Mouse (Mus musculus): ENCODE data around the gene Zdhhc24.
A peak's percentile ranks its signal among the peaks of the same experiment; 100 is the strongest.
"Not testable (repeated sequence)": the region's sequence is repeated elsewhere in the genome, so short reads cannot be mapped to it uniquely, and the experiment has no call there.

Gene Zdhhc24

DNA sequence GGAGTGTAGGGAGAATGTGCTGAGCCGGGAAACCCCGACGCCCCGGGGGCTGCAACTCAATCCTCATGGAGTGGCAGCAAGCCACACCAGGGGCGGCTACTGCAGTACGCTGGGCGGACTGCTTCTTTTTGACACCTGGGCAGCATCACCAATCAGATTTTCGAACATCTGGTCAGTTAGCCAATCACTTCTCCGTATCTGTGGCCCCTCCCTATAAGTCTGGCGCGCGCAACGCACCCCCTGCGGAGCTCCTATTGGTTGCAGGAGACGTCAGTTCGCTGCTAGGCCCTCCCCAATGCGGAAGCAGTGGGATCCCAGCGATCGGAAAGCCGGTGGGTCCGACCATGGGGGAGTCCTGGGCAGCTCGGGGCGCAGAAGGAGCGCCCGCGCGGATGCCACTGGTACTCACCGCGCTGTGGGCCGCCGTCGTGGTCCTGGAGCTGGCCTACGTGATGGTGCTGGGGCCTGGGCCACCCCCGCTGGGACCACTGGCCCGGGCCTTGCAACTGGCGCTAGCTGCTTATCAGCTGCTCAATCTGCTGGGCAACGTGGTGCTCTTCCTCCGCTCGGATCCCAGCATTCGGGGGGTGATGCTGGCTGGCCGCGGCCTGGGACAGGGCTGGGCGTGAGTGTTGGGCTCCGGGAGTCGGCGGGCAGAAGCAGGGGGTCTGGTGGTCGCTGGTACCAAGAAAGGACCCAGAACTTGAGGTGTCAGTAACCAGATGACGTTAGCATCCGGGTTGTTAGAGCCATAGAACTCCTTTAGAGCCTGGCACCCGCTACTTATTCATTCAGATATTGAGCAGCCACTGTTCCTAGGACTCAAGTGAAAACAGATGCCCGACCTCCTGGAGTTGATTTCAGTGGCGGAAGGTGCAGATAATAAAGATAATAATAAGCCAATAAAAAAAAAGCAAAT is at the start of gene Zdhhc24:
Zdhhc24 (plus strand) TSS at position 264 of the 919 bp plus-strand sequence.
- peak; percentile 96 for DNase-seq

DNA sequence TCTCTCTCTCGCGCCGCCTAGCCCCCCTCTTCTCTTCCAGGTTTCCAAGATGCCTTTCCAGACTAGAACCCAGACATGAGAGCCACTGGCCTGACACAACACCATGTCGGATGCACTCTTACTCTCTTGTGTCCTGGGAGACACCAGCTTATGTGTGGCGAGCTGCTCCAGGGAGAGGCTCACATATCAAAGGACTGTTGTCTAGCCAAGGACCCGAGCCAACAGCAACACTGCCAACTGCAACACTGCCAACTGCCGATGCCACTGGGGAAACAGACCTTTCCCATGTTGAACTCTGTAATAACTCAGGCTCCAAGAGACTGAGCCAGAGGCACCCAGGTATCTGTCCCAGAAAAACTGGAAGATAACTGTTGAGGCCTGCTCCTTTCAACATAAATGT is 49.3 kb upstream of the Zdhhc24 start:
- no peak for DNase-seq

DNA sequence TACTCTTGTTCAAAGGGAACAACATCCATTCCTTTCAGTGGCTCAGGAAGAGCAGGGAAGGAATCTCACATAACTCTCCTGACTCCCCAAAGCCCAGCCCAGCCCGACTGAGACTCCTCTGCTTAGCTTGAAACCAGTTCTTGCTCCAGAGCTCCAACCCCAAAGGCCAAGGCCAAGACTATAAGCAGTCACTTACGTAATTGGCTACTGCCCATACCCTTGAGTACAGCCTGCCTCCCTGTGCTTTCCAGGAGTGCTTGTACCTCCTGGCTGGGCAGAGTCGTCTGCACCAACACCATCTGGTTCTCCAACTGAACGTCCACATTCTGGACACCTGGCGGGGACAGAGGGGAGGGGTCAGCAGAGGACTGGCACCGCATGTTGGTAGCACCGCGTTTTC is 44.5 kb upstream of the Zdhhc24 start:
- no peak for DNase-seq

DNA sequence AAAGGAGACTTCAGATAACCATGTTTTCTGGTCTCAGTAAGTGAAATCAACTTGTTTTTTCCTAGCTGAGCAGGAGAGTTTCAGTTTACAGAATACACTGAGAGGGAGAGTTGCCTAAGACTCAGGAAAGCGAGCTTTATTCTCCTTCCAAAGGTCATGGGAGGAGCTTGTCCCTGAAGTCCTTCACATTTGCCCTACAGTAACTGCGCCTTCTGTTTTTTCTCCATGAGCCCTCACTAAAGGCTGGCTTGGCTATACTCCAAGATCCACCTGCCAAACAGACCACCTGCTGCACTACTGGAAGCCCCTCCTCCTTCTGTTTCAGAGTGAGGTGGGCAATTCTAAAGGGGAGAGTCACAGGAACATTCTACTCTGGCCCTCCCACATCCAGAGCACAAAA is 42.4 kb upstream of the Zdhhc24 start:
- no peak for DNase-seq

DNA sequence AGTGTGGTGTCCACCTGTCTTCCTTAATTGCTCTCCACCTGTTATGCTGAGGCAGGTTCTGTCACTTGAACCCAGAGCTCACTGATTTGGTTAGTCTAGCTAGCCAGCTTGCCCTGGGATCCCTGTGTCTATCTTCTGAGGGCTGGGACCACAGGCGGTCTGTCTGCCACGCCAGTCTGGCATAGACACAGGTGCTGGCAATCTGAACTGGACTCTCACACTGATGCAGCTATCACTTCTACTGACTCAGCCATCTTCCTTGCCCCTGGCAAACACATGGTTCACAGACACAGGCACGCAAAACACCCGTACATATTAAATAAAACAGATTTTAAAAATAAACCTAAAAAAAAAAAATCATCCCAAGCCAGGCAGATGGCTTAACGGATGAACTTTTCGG is 41.4 kb upstream of the Zdhhc24 start:
- no peak for DNase-seq

DNA sequence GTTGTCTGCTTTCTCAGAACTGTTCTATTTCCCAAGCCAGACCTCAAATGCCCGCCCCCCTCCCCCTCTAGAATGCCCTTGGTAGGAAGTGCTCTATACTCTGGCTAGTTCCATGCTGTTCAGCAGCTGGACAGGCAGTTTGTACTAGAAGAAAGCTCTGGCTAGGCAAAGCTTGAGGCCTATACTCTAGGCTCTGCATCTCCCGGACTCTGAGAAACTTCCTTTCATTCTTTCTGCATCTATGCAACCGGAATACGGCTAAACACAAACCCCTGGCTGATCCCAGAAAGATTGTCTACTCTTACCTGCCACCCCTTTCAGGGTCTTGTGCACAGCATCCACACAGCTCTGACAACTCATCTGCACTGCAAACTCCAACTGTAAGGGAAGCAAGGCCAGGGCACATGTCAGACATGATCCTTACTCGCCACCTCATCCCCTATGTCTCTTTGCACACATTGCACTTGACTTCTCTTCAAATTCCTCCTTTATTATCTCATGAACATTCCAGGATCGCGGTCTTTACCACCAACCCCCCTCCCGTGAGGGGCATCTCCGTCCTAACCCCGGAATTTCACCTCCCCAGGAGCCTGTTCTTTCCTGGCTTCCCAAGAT is 39.8 kb upstream of the Zdhhc24 start:
- no peak for DNase-seq

DNA sequence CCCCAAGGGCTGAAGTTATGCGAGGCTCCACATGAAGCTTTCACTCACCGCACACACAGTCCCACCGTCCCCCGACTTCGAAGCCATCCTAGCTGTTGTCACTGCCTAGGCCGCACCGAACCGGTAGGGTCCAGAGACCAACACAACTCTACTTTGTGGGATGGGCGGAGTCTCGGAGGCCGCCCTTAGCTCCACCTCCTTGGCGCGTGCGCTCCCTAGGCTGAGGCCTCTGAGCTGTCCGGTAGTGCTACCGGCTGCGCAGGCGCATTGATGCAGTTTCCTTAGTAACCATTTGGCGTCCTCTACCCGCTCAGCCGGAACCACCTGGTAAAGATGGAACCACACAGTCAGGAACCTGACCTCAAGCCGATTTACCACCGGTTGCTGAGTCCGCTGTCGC is 39.3 kb upstream of the Zdhhc24 start, which contains the start of the genes Ccs and Ccdc87:
Ccs (minus strand) TSS at position 184 of the 400 bp plus-strand sequence.
Ccdc87 (plus strand) TSS at position 218 of the 400 bp plus-strand sequence.
- DNase-seq: peak; percentile 95

DNA sequence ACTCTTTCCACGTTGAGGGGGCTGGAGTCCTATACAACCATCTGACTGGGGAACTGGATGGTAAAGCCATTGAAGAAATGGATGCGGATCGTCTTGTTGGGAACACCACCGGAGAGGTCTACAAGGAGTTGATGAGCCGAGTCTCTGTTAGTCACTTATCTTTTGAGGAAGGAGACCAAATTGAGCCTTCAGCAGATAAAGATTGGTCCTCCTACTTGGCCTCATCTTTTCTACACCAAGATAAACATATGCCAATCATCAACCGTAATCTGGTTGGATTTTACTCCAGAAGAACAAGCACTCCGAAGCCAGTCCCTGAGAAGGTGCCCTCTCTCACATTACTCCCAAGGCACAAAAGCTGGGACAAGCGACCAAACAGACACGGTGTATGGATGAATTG is 37.6 kb upstream of the Zdhhc24 start:
- DNase-seq: no peak

DNA sequence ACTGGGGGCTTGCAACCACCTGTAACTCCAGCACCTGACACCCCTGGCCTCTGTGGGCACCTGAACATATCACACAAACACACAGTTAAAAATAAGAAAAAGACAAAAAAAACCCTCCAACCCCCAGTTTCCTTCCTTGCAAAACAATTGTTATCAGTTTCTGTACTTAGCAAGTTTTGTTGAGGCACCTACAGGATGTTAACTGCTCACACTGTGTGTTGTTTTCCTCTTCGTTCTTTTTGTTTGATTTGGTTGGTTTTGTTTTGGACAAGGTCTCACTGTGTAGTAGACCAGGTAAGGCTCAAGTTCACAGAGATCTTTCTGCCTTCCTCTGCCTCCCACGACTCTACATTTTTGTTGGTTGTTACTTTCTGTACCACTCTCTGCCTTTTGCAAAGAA is 35.9 kb upstream of the Zdhhc24 start:
- DNase-seq: no peak

DNA sequence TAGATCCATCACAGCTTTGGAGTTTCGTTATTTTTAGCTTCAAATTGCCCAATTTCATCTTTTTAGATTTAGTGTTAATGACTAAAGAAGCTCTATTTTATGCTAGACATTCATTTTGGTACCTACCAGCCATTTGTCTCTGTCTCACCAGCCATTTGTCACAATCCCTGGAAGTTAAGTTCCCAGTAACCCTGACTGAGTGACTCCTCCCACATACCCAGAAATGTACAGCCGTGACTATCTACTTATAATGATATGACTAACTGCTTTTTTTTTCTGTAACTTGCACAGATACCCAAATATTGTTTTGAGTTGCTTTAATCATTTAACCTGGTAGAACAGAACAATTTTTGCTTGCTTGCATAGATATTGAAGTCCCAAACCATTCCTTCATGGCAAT is 32.6 kb upstream of the Zdhhc24 start:
- no peak for DNase-seq

DNA sequence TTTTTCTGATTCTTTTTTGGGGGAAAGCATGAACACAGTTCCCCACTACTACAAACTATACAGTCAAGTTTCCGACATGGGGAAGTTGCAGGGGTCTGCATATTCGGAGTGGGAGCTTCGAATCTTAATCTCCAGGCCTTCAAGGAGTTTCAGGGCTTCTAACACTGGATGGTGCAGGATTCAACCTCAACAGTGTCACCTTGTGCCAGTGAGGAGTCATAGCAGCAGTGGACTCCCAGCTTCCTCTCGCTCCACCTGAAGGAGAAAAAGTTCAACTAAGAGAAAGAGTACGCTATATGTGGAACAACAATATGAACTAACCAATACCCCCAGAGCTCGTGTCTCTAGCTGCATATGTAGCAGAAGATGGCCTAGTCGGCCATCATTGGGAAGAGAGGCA is 31.0 kb upstream of the Zdhhc24 start:
- peak; percentile 38 for DNase-seq

DNA sequence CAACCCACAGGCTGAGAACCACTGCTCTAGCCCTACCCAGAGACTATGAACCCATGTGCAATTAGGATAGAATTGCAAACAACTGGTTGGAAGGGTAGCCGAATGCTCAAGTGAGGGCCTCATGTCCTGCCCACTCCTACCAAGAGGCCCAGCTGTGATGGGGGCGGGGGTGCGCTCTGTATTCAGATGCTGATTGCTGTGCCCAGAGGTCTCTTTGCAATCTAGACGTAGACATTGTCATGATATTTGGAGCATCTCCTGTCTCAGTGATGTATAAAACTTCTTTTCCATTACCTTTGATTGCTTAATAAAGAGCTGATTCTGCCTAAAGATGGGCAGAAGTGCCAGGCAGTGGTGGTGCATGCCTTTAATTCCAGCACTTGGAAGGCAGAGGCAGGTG is 28.7 kb upstream of the Zdhhc24 start:
- DNase-seq: no peak

DNA sequence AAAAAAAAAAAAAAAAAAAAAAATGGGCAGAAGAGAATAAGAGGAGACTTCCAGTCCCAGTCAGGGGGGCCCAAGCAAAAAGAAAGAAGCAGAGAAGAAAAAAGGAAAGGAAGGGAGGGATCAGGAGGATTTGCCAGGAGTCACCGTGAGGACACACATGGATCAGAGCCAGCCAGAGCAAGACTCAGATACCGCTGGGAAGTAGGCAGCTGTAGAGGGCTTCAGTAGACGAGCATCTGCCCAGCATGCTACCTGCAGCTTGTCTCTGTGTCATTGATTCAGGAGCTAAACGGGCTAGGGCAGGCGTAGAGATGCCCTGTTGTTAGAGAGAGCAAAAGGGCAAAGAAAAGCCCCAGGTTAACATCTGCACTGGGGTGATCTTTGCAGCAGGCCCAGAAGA is 28.2 kb upstream of the Zdhhc24 start:
- DNase-seq: no peak

DNA sequence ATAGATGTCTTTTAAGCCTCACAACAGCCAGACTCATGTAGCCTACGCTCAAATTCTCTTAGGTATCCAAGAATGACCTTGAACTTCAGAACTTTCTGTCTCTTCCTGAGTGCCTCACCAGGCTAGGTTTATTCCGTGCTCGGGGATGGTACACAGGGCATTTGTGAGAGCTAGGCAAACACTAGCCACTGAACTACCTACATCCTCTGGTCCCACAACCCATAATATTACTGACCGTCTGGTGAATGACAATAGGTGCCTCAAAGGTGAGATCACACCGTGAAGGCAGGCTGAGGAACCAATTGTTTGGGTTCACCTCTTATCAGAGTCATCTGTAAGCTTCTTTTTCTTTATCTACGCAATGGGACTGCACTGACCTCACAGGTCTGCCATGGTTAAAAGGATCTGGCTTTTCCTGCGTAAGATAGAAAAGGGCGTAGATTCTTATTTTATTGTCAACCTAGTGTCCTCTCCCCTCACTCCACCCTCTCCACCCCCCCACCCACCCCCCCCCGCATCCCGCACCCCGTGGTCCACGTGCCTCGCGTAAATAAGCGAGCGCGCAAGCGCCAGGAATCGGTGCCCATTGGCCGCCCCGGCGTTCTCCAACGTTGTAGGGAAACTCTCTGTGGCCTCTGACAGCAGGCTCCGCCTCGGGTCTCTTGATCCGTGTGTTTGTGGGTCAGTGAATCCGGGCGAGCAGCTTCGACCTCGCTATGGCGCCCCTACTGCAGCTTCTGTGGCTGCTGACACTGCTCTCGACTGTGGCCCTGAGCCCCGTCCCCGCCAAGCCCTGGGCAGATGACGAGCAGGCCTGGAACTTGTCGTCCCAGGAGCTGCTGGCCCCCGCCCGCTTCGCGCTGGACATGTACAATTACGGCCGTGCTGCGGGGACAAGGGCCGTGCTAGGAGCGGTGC is 23.7 kb upstream of the Zdhhc24 start, which contains the start of gene Ctsf:
Ctsf (plus strand) TSS at position 579 of the 918 bp plus-strand sequence.
- no peak for DNase-seq

DNA sequence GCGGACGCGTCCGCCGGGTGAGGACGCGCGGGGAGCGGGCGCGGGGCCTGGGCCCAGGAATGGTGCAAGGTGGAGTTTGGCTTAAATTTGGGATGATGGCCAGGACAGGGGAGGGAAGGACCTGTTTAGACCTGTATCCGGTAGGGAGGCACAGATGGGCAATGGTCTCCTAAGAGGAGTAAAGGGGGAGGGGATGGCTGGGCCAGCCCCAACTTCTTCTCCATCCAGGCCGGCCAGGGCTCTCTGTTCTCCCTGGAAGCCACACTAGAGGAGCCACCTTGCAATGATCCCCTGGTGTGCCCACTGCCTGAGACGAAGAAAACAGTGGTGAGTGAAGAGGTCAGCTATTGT is 23.0 kb upstream of the Zdhhc24 start:
- no peak for DNase-seq

DNA sequence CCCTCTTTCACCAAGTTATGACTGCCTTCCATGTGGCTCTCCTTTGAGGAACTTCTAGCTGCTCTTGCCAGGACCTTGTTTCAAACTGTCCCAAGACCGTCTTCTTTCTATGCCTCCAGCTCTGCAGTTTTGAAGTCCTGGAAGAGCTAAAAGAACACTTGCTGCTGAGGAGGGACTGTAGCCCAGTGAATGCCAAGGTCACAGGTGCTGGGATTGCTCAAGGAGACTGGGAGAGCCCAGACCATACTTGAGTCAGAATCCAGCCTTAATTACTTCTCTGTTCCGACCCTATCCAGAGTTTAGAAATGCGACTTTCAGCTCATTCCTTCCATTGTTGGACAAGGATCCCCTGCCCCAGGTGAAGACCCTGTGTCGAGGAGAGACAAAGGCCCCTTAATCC is 22.5 kb upstream of the Zdhhc24 start:
- no peak for DNase-seq

DNA sequence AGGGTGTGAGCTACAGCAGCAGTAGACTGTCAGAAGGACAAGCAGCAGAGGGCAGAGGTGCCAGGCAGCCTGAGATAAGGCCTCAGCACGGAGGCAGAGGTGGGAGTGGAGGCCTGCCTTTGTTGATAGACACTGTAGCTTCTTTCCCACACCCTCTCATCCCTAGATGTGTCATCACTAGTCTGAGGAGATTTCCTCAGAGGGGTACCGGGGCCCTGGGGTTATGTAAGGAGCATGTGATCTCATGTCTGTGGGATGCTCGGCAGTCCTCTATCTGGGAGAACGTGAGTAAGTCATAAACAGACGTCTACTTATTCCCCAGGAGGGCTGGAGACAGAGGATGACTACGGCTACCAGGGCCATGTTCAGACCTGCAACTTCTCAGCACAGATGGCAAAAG is 19.4 kb upstream of the Zdhhc24 start:
- no peak for DNase-seq

DNA sequence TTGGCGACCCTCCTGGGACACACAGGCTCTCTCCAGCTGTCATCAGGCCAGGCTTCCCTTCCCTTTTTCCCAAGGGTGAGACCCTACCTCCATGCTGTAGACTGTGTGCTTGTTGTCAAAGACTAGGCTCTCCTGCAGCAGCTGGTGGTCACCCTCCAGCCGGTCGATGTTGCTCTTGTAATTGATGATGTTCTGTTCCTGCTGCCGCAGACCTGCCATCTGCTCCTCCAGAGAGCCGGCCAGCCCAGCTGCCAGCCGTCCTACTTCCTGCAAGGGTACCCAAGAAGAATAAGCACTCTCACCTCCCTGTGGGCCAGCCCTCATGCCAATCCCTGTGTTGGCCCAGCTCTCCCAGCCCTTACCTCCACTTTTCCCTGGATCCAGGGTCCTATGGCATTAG is 15.4 kb upstream of the Zdhhc24 start:
- DNase-seq: no peak

DNA sequence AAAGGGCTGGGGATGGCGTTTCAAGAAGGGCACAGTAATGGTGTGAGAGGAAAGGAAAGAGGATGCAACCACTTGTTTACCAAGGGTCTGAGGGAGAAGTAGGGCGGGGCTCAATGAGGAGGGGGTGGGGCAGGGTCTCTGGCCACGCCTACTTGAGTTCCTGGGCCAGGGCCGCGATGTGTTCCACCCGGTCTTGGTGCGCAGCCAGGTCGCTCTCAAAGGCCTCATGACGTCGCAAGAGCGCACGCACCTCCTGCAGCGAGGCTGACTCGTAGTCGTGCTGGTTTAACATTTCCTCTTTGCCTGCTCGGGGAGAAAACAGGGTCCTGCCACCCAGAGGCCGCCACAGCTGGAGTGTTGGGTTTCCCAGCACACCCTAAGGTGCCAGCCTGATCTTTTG is 13.3 kb upstream of the Zdhhc24 start:
- DNase-seq: peak; percentile 35

DNA sequence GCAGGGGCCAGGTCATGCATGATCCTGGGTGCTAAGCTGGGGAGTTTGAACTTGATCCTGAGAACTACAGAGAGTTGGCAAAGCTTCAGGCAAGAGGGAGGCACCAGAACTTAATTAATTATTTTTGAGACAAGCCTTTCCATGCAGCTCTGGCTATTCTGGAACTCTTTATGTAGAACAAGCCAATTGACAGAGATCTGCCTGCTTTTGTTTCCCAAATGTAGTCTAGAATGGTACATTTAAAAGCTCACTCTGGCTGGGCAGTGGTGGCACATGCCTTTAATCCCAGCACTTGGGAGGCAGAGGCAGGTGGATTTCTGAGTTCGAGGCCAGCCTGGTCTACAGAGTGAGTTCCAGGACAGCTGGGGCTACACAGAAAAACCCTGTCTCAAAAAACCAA is 3.9 kb upstream of the Zdhhc24 start:
- DNase-seq: not testable (repeated sequence)

DNA sequence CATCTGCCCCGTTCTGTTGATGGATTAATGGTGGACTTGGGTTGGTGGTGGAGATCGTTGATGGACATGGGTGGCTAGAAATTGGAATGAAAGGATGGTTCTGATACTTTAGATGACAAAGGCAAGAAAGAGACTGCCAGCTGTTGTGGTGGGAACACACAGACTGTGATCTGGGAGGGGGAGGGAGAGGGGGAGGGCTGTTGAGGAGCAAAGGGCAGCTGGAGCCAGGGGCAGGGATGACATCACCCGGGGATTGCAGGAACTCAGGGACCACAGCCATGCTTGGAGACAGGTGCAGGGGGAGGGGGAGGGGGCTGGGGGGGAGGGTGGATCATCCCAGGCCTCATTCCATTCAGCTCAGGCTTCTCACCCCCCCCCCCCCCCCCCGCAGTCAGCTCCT is 2.2 kb upstream of the Zdhhc24 start:
- no peak for DNase-seq

DNA sequence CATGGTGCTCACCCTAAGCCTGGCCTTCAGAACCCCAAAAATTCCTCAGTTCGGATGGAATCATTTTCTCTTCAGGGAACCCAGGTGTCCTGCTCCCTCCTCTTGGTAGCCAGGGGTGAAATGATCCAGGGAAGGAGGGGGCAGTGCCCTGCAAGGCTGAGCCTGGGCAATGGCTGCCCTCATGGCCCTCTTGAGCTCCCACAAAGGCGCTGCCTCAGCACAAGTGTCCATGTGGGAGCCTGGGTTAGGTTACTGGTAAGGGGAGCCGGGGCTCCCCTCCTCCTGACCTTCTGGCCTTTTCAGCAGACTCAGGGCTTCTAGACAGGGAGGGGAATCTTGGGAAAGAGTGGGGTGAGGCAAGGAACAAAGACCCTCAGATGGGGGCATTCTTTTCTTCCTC is 1.7 kb upstream of the Zdhhc24 start:
- no peak for DNase-seq

DNA sequence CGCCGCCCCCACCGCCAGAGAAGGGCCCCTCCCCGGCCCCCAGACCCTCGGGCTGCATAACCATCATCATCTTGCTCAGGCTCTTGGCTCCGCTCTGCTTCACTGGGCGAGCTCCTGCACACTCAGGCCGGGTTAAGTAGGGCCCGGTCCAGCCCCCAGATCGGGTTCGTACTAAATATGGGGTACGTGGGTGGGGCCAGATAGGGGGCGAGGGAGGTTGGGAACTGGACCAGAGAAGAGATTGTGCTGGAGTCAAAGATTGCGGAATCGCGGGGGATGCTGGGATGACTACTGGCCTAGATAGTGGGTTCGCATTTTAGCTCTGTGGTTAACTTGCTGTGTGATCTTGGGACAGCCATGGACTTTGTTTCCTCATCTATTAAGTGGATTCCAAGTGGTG is 683 bp upstream of the Zdhhc24 start, which contains the start of gene Actn3:
Actn3 (minus strand) TSS at position 125 of the 400 bp plus-strand sequence.
- DNase-seq: peak; percentile 14
